Mouse (Mus musculus): ENCODE measurements around the gene Slc9b1.

The Slc9b1 gene

DNA sequence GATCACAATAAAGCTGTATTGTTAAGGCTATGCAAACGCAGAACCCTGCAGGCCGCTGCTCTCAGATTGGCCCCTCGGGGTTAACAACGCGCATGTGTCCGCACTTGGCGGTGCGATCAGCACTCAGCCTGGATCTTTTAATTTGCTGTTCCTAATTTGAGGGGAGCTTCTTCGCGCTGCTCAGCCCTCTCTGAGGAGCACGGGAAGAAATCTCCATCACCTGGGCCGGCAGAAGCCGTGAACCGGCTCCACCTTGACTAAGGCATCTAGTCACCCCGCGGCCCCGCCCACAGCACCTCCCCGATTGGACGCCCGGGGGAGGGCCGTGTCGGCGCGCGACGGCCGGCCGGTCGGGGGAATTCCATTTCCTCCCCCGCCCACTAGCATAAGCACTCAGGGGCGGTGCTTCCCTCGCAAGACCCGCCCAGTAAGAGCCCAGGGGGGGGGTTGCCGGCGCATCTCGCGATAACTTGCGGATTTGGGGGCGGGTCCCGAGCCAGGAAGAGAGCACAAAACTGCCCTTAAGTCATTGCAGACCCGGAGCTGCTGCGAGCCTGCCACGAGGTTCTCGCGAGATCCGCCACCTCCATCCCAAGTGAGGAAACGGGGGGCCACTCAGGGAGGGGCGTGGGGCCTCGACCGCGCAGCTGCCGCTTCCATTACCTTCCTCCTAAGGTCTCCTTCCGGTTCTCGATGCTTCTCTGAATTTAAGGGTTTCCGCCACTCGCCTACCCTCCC lies 90.1 kb downstream of the Slc9b1 start, which contains the start of gene Ube2d3:
Gene Ube2d3 (plus strand): TSS at position 392 of the 738 bp plus-strand sequence.
- DNase-seq (ENCODE audit: low read depth, low spot score) = peak; percentile 100

DNA sequence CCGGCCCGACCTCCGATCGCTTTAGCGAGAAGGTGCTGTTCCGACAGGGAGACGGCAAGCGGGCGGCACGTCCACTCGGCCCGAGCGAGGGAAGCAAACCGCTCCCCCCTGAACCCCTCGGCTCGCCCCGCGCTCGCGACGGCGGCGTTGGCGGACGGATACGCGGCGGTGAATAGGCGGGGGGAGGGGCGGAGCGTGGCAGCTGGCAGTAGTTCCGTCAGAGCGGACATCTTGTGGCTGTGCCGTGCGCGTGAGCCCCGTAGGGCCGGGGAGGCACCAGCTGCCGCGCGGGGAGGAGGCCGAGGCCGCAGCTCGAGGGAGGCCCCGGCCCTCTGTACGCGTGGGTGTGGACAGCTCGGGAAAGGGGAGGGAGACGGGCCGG lies 90.7 kb downstream of the Slc9b1 start:
- no peak for DNase-seq (ENCODE audit: low read depth, low spot score)

DNA sequence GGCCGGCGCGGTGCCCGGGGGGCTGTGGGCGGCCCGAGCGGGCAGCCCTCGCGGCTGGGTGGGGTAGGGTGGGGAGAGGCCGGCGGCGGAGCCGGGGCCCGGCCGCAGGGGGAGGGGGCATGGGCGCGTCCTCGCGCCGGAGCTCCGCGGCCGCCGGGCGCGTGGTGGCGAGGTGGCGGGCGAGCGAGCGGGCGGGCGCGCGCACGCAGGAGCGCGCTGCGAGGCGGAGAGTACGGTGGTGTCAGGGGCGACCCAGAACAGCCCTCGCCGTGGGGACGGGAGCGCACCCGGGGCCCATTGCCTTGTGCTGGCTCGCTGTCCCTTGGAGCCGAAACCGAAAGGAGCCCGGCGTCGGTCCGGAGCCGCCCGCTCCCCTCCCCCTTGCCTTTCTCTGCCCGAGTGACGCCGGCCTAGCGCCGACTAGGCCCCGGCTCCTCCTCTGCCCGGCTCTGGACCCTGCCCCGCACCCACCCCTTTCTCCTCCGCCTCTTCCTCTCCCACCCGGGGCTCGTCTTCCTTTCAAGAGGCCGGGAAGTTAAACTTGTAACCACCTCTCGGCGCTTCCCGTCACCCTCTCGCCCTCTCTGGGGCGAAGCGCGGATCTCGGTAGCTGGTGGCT lies 91.2 kb downstream of the Slc9b1 start:
- peak; percentile 87 for DNase-seq (ENCODE audit: low read depth, low spot score)

DNA sequence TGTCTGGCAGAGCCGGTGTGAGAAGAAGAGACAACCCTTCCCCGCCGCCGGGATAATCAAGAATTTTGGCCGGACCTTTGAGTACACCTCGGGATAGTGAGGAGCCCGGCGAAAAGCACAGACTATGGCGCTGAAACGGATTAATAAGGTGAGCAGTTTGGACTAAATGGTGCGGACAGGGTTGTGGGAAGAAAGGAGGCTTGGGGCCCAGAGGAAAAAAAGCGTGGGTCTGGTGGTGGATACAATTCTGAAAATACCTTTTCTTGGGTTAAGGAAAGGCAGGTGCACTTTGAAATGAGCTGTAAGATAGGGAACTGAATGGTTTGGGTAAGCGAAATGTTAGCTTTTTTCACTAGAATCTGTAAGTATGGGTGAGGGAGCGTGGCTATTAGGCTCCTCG lies 91.8 kb downstream of the Slc9b1 start:
- DNase-seq (ENCODE audit: low read depth, low spot score) = no peak

DNA sequence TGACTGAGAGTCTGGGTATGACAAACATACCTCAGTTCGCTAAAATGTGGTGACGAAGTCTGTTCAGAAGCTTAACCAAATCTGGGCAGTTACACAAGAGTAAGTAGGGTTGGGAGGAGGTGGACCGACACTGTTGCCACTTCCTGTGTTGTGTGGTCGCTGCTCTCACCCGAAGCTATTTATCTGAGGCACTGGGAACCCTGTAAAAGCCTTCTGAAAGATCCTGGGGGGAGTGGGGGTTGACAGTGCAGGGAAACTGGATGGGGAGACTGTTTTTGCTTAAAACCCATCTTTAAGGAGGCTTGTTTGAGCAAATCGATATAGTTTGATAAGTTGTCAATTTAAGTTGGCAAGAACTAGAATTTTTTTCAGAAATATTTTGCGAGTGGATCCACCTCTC lies 92.4 kb downstream of the Slc9b1 start:
- peak; percentile 75 for DNase-seq (ENCODE audit: low read depth, low spot score)

DNA sequence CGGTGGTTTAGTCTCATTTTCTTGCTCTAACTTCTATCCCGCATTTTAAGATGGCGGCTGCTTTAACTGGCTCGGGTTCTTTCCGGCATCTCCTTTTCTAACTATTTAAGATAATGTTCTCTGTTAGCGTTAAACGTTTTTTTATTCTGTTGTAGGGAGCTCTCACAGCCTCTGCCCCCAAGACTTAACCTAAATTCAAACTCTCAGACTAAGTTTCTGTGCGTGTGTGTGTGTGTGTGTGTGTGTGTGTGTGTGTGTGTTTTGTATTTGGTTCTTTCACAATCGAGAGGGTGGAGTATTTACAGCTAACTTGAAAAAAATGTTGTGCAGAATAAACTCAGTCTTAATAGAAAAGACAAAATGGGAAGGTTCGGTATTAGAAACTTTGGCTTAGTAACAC lies 92.8 kb downstream of the Slc9b1 start:
- DNase-seq (ENCODE audit: low read depth, low spot score) = no peak

DNA sequence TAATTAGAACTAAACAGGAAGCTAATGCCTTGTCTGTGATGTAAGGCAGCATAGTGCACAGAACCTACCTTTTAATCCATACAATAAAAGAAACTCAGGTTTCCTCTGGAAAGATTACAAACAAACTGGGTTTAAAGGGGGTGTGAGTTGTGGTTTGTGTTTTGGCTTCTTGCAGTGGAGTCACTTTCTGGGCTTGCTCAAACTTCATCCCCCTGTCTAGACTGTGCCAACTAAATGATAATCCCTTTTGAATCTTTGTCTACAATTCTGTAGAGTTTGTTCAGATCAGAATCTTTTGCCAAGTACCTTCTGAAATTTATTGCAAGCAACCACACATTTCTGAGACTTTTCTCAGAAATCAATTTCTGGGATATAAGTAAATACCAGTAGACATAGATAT lies 97.1 kb downstream of the Slc9b1 start:
- no peak for DNase-seq (ENCODE audit: low read depth, low spot score)

Measured in R1 (cell line).